Mouse (Mus musculus): ENCODE measurements at regions not wholly inside any gene's neighbourhood (a gene's known extent, or its start where the extent isn't known, plus 50 kb on each side); places are given as distances from the start of the nearest gene placed in this dataset.

DNA sequence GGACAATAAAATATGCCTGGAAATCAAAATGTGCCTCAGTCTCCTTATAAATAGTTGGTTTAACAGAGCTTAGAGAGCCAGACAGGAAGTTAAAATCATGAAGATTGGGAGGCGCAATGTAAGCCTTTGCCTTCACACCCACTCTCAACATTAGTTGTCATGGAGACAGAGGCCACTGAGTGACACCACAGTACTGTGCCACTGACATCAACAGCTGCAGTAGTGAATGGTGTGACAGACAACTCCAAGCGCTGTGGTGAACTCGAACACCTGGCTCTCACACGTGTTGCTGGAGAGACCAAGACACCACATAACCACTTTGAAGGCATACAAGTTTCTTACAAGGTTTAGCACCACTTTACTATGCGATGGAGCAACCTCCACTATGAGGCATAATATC, 172.4 kb downstream of the Ice1 start:
- no peak for TF ChIP-seq CTCF (IDR thresholded peaks at IDR 0.05; ENCODE audit: borderline replicate concordance, control insufficient read depth, extremely low read depth, insufficient read depth, low read length, poor library complexity)
- no peak for TF ChIP-seq POLR2A (IDR thresholded peaks at IDR 0.05; ENCODE audit: control insufficient read depth, extremely low read depth, insufficient read depth, low read length, poor library complexity)
